Mouse (Mus musculus) lung, adult 2 months (tissue): ENCODE measurements around the gene Ifitm6.

Source experiments
- CTCF ChIP-seq: fragments of 200-500 bp; IDR thresholded peaks from 2 replicates; pipeline ENCODE4 v1.5.1; 2011; ENCODE audit warnings: mild to moderate bottlenecking, low read length, control low read depth; ENCODE audit not compliant: insufficient read depth
- POLR2A ChIP-seq: fragments of 200-500 bp; IDR thresholded peaks from 2 replicates; pipeline ENCODE4 v1.6.1; 2011; ENCODE audit warnings: low read depth, mild to moderate bottlenecking, control low read depth, low read length, borderline replicate concordance; ENCODE audit errors: extremely low read depth

DNA sequence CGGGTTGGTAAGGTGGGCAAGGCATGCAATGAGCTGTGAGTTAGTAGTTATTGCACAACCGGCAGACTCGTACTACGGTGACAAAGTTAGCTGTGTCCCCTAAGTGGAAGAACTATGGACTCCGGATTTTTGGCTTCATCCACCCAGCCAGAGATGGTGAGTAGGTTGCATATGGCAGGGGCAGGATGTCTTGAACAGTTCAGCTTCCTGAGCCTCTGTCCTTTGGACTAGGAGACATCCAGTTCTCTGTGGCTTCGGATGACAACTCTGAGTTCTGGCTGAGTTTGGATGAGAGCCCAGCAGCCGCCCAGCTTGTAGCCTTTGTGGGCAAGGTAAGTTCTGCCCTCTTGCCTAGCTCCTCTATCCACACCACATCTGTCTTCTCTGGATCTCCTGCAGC lies 46.9 kb upstream of the Ifitm6 start:
- TF ChIP-seq CTCF (no peak), POLR2A (no peak)
